Mouse (Mus musculus): ENCODE measurements around the gene Ddx17. TPM values are rescaled to one million over a fixed set of nuclear protein-coding genes. Genes with fewer than 3 reads are reported as not detected.
A peak's percentile ranks its signal among the peaks of the same experiment; 100 is the strongest.

The Ddx17 gene
- polyA plus RNA-seq, 1 experiment = 414 TPM

- Histone ChIP-seq H3K4me1 (ENCODE audit: control insufficient read depth, insufficient read depth, low read length) (peaks cover 5% of the 10 kb centered on the region), H3K27ac (ENCODE audit: insufficient read depth, low read length) (no peak overlapping the region), H3K4me3 (replicated peaks; ENCODE audit: insufficient read depth, low read depth, low read length) (peak overlapping the region; percentile 38), H3K27me3 (ENCODE audit: control insufficient read depth, insufficient read depth, low read length) (peaks cover 4% of the 10 kb centered on the region)
- under 1% methylated on average over 55 of the region's 71 CpGs for WGBS
- no peak for TF ChIP-seq CTCF (IDR thresholded peaks at IDR 0.05; ENCODE audit: borderline replicate concordance, insufficient read depth, low read depth, low read length)
- no peak for TF ChIP-seq POLR2A (IDR thresholded peaks at IDR 0.05; ENCODE audit: borderline replicate concordance, insufficient read depth, low read length)
- peak; percentile 44 to 52 for DNase-seq
These were observed 40.8 kb downstream of the Ddx17 start for GRCm38 (mm10) chr15:79505616-79506283.

- under 1% methylated on average over 60 of the region's 60 CpGs for WGBS
- no peak for TF ChIP-seq CTCF (IDR thresholded peaks at IDR 0.05; ENCODE audit: borderline replicate concordance, insufficient read depth, low read depth, low read length)
- no peak for TF ChIP-seq POLR2A (IDR thresholded peaks at IDR 0.05; ENCODE audit: borderline replicate concordance, insufficient read depth, low read length)
- peaks cover 5% of the 10 kb centered on the region for H3K4me1 ChIP-seq (ENCODE audit: control insufficient read depth, insufficient read depth, low read length)
- no peak for DNase-seq
- peak within 1 kb of the TSS; percentile 38 for H3K4me3 ChIP-seq (replicated peaks; ENCODE audit: insufficient read depth, low read depth, low read length)
- no peak within 1 kb of the TSS for H3K27ac ChIP-seq (ENCODE audit: insufficient read depth, low read length)
- peaks cover 4% of the 10 kb centered on the region for H3K27me3 ChIP-seq (ENCODE audit: control insufficient read depth, insufficient read depth, low read length)
These were observed 41.7 kb downstream of the Ddx17 start, which contains the start of gene Kcnj4 for GRCm38 (mm10) chr15:79504707-79505452. Kcnj4 (minus strand) TSS chr15:79505241.

GRCm38 (mm10) chr15:79503438-79503837 lies 43.1 kb downstream of the Ddx17 start:
- Histone ChIP-seq H3K4me1 (ENCODE audit: control insufficient read depth, insufficient read depth, low read length) (peaks cover 5% of the 10 kb centered on the region), H3K27me3 (ENCODE audit: control insufficient read depth, insufficient read depth, low read length) (peaks cover 4% of the 10 kb centered on the region), H3K4me3 (replicated peaks; ENCODE audit: insufficient read depth, low read depth, low read length) (no peak overlapping the region), H3K27ac (ENCODE audit: insufficient read depth, low read length) (no peak overlapping the region)
- TF ChIP-seq POLR2A (IDR thresholded peaks at IDR 0.05; ENCODE audit: borderline replicate concordance, insufficient read depth, low read length) (no peak), CTCF (IDR thresholded peaks at IDR 0.05; ENCODE audit: borderline replicate concordance, insufficient read depth, low read depth, low read length) (no peak)
- no peak for DNase-seq
- 62% methylated on average over 5 of the region's 5 CpGs for WGBS

GRCm38 (mm10) chr15:79502891-79503341 lies 43.6 kb downstream of the Ddx17 start:
- TF ChIP-seq POLR2A (IDR thresholded peaks at IDR 0.05; ENCODE audit: borderline replicate concordance, insufficient read depth, low read length) (no peak), CTCF (IDR thresholded peaks at IDR 0.05; ENCODE audit: borderline replicate concordance, insufficient read depth, low read depth, low read length) (no peak)
- WGBS = 10% methylated on average over 18 of the region's 18 CpGs

GRCm38 (mm10) chr15:79500110-79500509 lies 46.4 kb downstream of the Ddx17 start:
- Histone ChIP-seq H3K27me3 (ENCODE audit: control insufficient read depth, insufficient read depth, low read length) (peaks cover under 1% of the 10 kb centered on the region; the same call in 1 of the 2 replicates), H3K27ac (ENCODE audit: insufficient read depth, low read length) (no peak overlapping the region), H3K4me1 (ENCODE audit: control insufficient read depth, insufficient read depth, low read length) (no peaks in the 10 kb centered on the region; the same call in 1 of the 2 replicates), H3K4me3 (replicated peaks; ENCODE audit: insufficient read depth, low read depth, low read length) (no peak overlapping the region)
- WGBS = 70% methylated on average over 17 of the region's 17 CpGs
- DNase-seq = no peak
- TF ChIP-seq CTCF (IDR thresholded peaks at IDR 0.05; ENCODE audit: borderline replicate concordance, insufficient read depth, low read depth, low read length) (no peak), POLR2A (IDR thresholded peaks at IDR 0.05; ENCODE audit: borderline replicate concordance, insufficient read depth, low read length) (no peak)

More at GRCm38 (mm10) chr15:79502891-79503341, 43.6 kb downstream of the Ddx17 start:
- H3K4me1 ChIP-seq (ENCODE audit: control insufficient read depth, insufficient read depth, low read length) = peaks cover 5% of the 10 kb centered on the region
- no peak for DNase-seq
- H3K27me3 ChIP-seq (ENCODE audit: control insufficient read depth, insufficient read depth, low read length) = peaks cover 4% of the 10 kb centered on the region
- no peak overlapping the region for H3K27ac ChIP-seq (ENCODE audit: insufficient read depth, low read length)
- H3K4me3 ChIP-seq (replicated peaks; ENCODE audit: insufficient read depth, low read depth, low read length) = no peak overlapping the region

DNA sequence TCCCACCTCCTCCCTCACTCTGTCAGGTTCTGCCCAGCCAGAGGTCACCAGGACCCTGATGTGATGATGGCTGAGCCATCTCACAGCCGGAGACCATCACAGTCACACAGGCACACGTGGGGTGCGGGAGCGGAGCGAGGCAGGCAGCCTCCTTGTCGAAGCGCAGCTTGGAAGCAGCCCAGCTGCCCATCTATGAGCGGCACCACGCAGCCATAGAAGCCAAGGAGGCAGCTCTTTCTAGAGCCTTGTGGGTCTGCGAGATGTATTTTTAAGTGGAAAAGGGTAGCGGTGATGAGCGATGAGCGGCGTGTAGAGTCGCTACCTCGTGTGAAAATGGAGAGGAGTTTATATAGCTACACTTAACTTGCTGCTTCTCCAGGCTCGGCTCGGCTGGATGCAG lies 53.0 kb downstream of the Ddx17 start:
- H3K4me3 ChIP-seq (replicated peaks; ENCODE audit: insufficient read depth, low read depth, low read length) = no peak overlapping the region
- peaks cover 3% of the 10 kb centered on the region; the same call in 1 of the 2 replicates for H3K4me1 ChIP-seq (ENCODE audit: control insufficient read depth, insufficient read depth, low read length)
- no peak for DNase-seq
- WGBS = 25% methylated on average over 18 of the region's 18 CpGs
- H3K27ac ChIP-seq (ENCODE audit: insufficient read depth, low read length) = no peak overlapping the region
- TF ChIP-seq CTCF (IDR thresholded peaks at IDR 0.05; ENCODE audit: borderline replicate concordance, insufficient read depth, low read depth, low read length) (no peak), POLR2A (IDR thresholded peaks at IDR 0.05; ENCODE audit: borderline replicate concordance, insufficient read depth, low read length) (no peak)
- no peaks in the 10 kb centered on the region for H3K27me3 ChIP-seq (ENCODE audit: control insufficient read depth, insufficient read depth, low read length)

DNA sequence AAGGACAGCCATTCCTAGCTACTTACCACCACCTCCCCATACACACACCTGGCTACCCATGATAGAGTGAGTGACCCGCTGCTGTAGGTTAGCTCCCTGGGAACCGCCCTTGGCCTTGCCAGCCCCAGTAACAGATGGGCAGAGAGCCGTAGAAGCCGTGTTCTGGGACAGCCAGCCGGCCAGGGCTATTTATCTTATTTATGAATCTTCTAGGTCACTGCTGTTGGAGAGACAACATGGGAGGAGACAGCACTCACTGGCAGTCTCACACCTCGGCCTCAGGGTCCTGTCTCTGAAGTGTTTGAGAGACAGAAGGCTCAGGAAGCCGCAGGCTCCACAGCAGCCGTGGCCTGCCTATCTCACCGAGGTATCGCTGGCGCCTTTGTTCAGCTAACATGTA lies 57.1 kb downstream of the Ddx17 start:
- Histone ChIP-seq H3K4me3 (replicated peaks; ENCODE audit: insufficient read depth, low read depth, low read length) (no peak overlapping the region), H3K27ac (ENCODE audit: insufficient read depth, low read length) (no peak overlapping the region), H3K27me3 (ENCODE audit: control insufficient read depth, insufficient read depth, low read length) (no peaks in the 10 kb centered on the region), H3K4me1 (ENCODE audit: control insufficient read depth, insufficient read depth, low read length) (peaks cover 3% of the 10 kb centered on the region; the same call in 1 of the 2 replicates)
- no peak for TF ChIP-seq CTCF (IDR thresholded peaks at IDR 0.05; ENCODE audit: borderline replicate concordance, insufficient read depth, low read depth, low read length)
- TF ChIP-seq POLR2A (IDR thresholded peaks at IDR 0.05; ENCODE audit: borderline replicate concordance, insufficient read depth, low read length) = no peak
- 43% methylated on average over 11 of the region's 11 CpGs for WGBS
- no peak for DNase-seq
